Mouse (Mus musculus) liver, adult 2 months (tissue): ENCODE measurements at regions not wholly inside any gene's neighbourhood (a gene's known extent, or its start where the extent isn't known, plus 50 kb on each side); places are given as distances from the start of the nearest gene placed in this dataset.

ENCODE experiments used
- DNase-seq: peaks from one replicate; pipeline ENCODE4 v3.0.0-alpha.2; 2011; ENCODE audit warnings: low read depth, low spot score; ENCODE audit errors: extremely low read depth
- H3K27ac ChIP-seq: fragments of 200-500 bp; replicated peaks from 2 replicates; pipeline ENCODE4 v1.5.1; 2012; ENCODE audit warnings: low read depth, mild to moderate bottlenecking, control low read depth, inconsistent platforms, low read length; ENCODE audit not compliant: insufficient read depth
- H3K27me3 ChIP-seq: fragments of 200-500 bp; 2 replicates; pipeline ENCODE4 v1.6.1; 2012; ENCODE audit warnings: mild to moderate bottlenecking, moderate library complexity, low read length, inconsistent platforms; ENCODE audit not compliant: control insufficient read depth, insufficient read depth
- H3K36me3 ChIP-seq: fragments of 200-500 bp; 2 replicates; pipeline ENCODE4 v1.6.1; 2012; ENCODE audit warnings: low read length, inconsistent platforms; ENCODE audit not compliant: control insufficient read depth, insufficient read depth
- H3K4me1 ChIP-seq: fragments of 200-500 bp; 2 replicates; pipeline ENCODE4 v1.6.1; 2011; ENCODE audit warnings: low read length; ENCODE audit not compliant: control insufficient read depth, insufficient read depth
- H3K4me3 ChIP-seq: fragments of 200-500 bp; 2 replicates; pipeline ENCODE4 v1.5.1; 2011; ENCODE audit warnings: low read depth, mild to moderate bottlenecking, control low read depth, low read length, moderate library complexity; ENCODE audit not compliant: insufficient read depth
- H3K79me2 ChIP-seq: fragments of 200-500 bp; 2 replicates; pipeline ENCODE4 v1.6.1; 2012; ENCODE audit warnings: inconsistent platforms, mild to moderate bottlenecking, low read length, moderate library complexity; ENCODE audit not compliant: control insufficient read depth, insufficient read depth
- H3K9ac ChIP-seq: fragments of 200-500 bp; 2 replicates; pipeline ENCODE4 v1.6.1; 2012; ENCODE audit warnings: low read depth, mild to moderate bottlenecking, control low read depth, inconsistent platforms, low read length
- CTCF ChIP-seq: fragments of 200-500 bp; IDR thresholded peaks from 2 replicates; pipeline ENCODE4 v1.5.1; 2011; ENCODE audit warnings: low read depth, low read length, control low read depth
- POLR2A ChIP-seq: fragments of 200-500 bp; IDR thresholded peaks from 2 replicates; pipeline ENCODE4 v1.6.1; 2011; ENCODE audit warnings: low read length, control low read depth; ENCODE audit not compliant: insufficient read depth; ENCODE audit errors: extremely low read depth
- WGBS: fragments of 180-500 bp; shearing (Covaris S2); methylation state at CpG from one replicate; pipeline ENCODE4 v1.1.7; 2018; 5-methylcytosine and 5-hydroxymethylcytosine counted together

GRCm38 (mm10) chr19:49115484-49115883, 909.7 kb downstream of the Sorcs3 start:
- H3K27ac ChIP-seq = no peak overlapping the region
- WGBS = 57% methylated on average over 1 of the region's 1 CpGs
- no peak for TF ChIP-seq CTCF
- no peak for TF ChIP-seq POLR2A
- no peak overlapping the region for H3K4me3 ChIP-seq
- no peaks in the 10 kb centered on the region for H3K4me1 ChIP-seq
- no peak for DNase-seq
- H3K27me3 ChIP-seq = no peaks in the 10 kb centered on the region
- no peaks in the 10 kb centered on the region for H3K36me3 ChIP-seq
- no peaks in the 10 kb centered on the region for H3K79me2 ChIP-seq
- H3K9ac ChIP-seq = no peak overlapping the region

- Histone ChIP-seq H3K27ac (no peak overlapping the region), H3K4me1 (no peaks in the 10 kb centered on the region), H3K79me2 (no peaks in the 10 kb centered on the region), H3K27me3 (no peaks in the 10 kb centered on the region), H3K9ac (no peak overlapping the region), H3K4me3 (no peak overlapping the region), H3K36me3 (no peaks in the 10 kb centered on the region)
- TF ChIP-seq CTCF (no peak), POLR2A (no peak)
- DNase-seq = no peak
- 19% methylated on average over 4 of the region's 4 CpGs for WGBS
These were observed 925.8 kb downstream of the Sorcs3 start for GRCm38 (mm10) chr19:49131664-49132063.

- 85% methylated on average over 2 of the region's 2 CpGs for WGBS
- no peak overlapping the region for H3K9ac ChIP-seq
- DNase-seq = no peak
- H3K27ac ChIP-seq = no peak overlapping the region
- H3K79me2 ChIP-seq = no peaks in the 10 kb centered on the region
- H3K36me3 ChIP-seq = no peaks in the 10 kb centered on the region
- H3K4me3 ChIP-seq = no peak overlapping the region
- TF ChIP-seq POLR2A = no peak
- TF ChIP-seq CTCF = no peak
- H3K4me1 ChIP-seq = no peaks in the 10 kb centered on the region
- no peaks in the 10 kb centered on the region for H3K27me3 ChIP-seq
These were observed 966.3 kb downstream of the Sorcs3 start for GRCm38 (mm10) chr19:49172078-49172477.

GRCm38 (mm10) chr19:49207971-49208370, 1002.1 kb downstream of the Sorcs3 start:
- H3K4me3 ChIP-seq = no peak overlapping the region
- H3K79me2 ChIP-seq = no peaks in the 10 kb centered on the region
- no peaks in the 10 kb centered on the region for H3K36me3 ChIP-seq
- H3K4me1 ChIP-seq = no peaks in the 10 kb centered on the region
- TF ChIP-seq POLR2A = no peak
- TF ChIP-seq CTCF = no peak
- no peak overlapping the region for H3K27ac ChIP-seq
- no peaks in the 10 kb centered on the region for H3K27me3 ChIP-seq
- WGBS = 68% methylated on average over 3 of the region's 3 CpGs
- no peak overlapping the region for H3K9ac ChIP-seq
- DNase-seq = no peak

- no peak overlapping the region for H3K9ac ChIP-seq
- H3K4me3 ChIP-seq = no peak overlapping the region
- 32% methylated on average over 2 of the region's 2 CpGs for WGBS
- no peaks in the 10 kb centered on the region for H3K79me2 ChIP-seq
- no peak overlapping the region for H3K27ac ChIP-seq
- H3K4me1 ChIP-seq = no peaks in the 10 kb centered on the region
- H3K27me3 ChIP-seq = no peaks in the 10 kb centered on the region
- DNase-seq = no peak
- no peaks in the 10 kb centered on the region for H3K36me3 ChIP-seq
- no peak for TF ChIP-seq POLR2A
- TF ChIP-seq CTCF = no peak
These were observed 1036.8 kb downstream of the Sorcs3 start for GRCm38 (mm10) chr19:49242601-49243000.

- H3K27me3 ChIP-seq = no peaks in the 10 kb centered on the region
- WGBS = 57% methylated on average over 3 of the region's 3 CpGs
- no peak overlapping the region for H3K9ac ChIP-seq
- DNase-seq = no peak
- H3K79me2 ChIP-seq = no peaks in the 10 kb centered on the region
- H3K4me3 ChIP-seq = no peak overlapping the region
- H3K4me1 ChIP-seq = no peaks in the 10 kb centered on the region
- TF ChIP-seq POLR2A (no peak), CTCF (no peak)
- no peaks in the 10 kb centered on the region for H3K36me3 ChIP-seq
- no peak overlapping the region for H3K27ac ChIP-seq
These were observed 1039.4 kb downstream of the Sorcs3 start for GRCm38 (mm10) chr19:49245114-49245714.
